Mouse (Mus musculus) liver, embryonic 16.5 days (tissue): ENCODE data around the gene Igf2bp3. TPM values are rescaled to one million over a fixed set of nuclear protein-coding genes. Genes with fewer than 3 reads are reported as not detected.
A peak's percentile ranks its signal among the peaks of the same experiment; 100 is the strongest.

Experiments
- ATAC-seq: fragments of 200-750 bp; cut with Nextera tagmentation; 2 replicates; pipeline ENCODE4 v1.8.0; 2017; ENCODE audit warnings: low read depth, mild to moderate bottlenecking, moderate number of reproducible peaks, moderate library complexity
- H3K27ac ChIP-seq: fragments of 300-500 bp; sonication (generic); 2 replicates; pipeline ENCODE4 v1.5.1; 2014; ENCODE audit warnings: mild to moderate bottlenecking, low read length
- H3K27me3 ChIP-seq: fragments of 300-500 bp; sonication (generic); 2 replicates; pipeline ENCODE4 v1.6.1; 2014; ENCODE audit warnings: low read depth, low read length, mixed read lengths; ENCODE audit not compliant: control insufficient read depth, insufficient read depth
- H3K36me3 ChIP-seq: fragments of 300-500 bp; sonication (generic); 2 replicates; pipeline ENCODE4 v1.6.1; 2014; ENCODE audit warnings: mild to moderate bottlenecking; ENCODE audit not compliant: control insufficient read depth, insufficient read depth
- H3K4me1 ChIP-seq: fragments of 300-500 bp; sonication (generic); 2 replicates; pipeline ENCODE4 v1.6.1; 2014; ENCODE audit warnings: low read depth, low read length, mixed read lengths; ENCODE audit not compliant: control insufficient read depth
- H3K4me2 ChIP-seq: fragments of 300-500 bp; sonication (generic); 2 replicates; pipeline ENCODE4 v1.6.1; 2014; ENCODE audit warnings: low read depth, low read length, mixed read lengths
- H3K4me3 ChIP-seq: fragments of 300-500 bp; sonication (generic); 2 replicates; pipeline ENCODE4 v1.5.1; 2014; ENCODE audit warnings: low read depth, mild to moderate bottlenecking, low read length
- H3K9ac ChIP-seq: fragments of 300-500 bp; sonication (generic); 2 replicates; pipeline ENCODE4 v1.6.1; 2014; ENCODE audit warnings: low read depth, low read length
- H3K9me3 ChIP-seq: fragments of 300-500 bp; sonication (generic); replicated peaks from 2 replicates; pipeline ENCODE4 v1.6.1; 2016; ENCODE audit warnings: low read length; ENCODE audit not compliant: control insufficient read depth
- WGBS: fragments of 180-500 bp; shearing (Covaris S2); extraction: QIAGEN DNeasy Blood & Tissue Kit; methylation state at CpG from one replicate; pipeline ENCODE4 v1.1.7; 2014; ENCODE audit not compliant: insufficient replicate concordance; 5-methylcytosine and 5-hydroxymethylcytosine counted together
- polyA plus RNA-seq: library from polyadenylated mRNA; unstranded; fragments of >200 nt; fragmentation: Nextera tagmentation; extraction: Ambion mirVana; gene quantifications from 2 replicates; pipeline ENCODE4 v1.2.1, GENCODE M21; 2015

Igf2bp3 gene
- polyA plus RNA-seq, 1 experiment from 2014 or later = 17.9 TPM

- H3K4me3 ChIP-seq = peak overlapping the region; percentile 71
- H3K4me2 ChIP-seq = peak overlapping the region; percentile 97
- H3K4me1 ChIP-seq = peaks cover 27% of the 10 kb centered on the region
- no peaks in the 10 kb centered on the region for H3K27me3 ChIP-seq
- H3K9me3 ChIP-seq = no peaks in the 10 kb centered on the region
- WGBS = under 1% methylated on average over 14 of the region's 14 CpGs
- no peaks in the 10 kb centered on the region for H3K36me3 ChIP-seq
- peak overlapping the region; percentile 97 for H3K27ac ChIP-seq
- no peak for ATAC-seq
- H3K9ac ChIP-seq = peak overlapping the region; percentile 76
Observed at GRCm38 (mm10) chr6:49215748-49216585, 1.2 kb upstream of the Igf2bp3 start.

DNA sequence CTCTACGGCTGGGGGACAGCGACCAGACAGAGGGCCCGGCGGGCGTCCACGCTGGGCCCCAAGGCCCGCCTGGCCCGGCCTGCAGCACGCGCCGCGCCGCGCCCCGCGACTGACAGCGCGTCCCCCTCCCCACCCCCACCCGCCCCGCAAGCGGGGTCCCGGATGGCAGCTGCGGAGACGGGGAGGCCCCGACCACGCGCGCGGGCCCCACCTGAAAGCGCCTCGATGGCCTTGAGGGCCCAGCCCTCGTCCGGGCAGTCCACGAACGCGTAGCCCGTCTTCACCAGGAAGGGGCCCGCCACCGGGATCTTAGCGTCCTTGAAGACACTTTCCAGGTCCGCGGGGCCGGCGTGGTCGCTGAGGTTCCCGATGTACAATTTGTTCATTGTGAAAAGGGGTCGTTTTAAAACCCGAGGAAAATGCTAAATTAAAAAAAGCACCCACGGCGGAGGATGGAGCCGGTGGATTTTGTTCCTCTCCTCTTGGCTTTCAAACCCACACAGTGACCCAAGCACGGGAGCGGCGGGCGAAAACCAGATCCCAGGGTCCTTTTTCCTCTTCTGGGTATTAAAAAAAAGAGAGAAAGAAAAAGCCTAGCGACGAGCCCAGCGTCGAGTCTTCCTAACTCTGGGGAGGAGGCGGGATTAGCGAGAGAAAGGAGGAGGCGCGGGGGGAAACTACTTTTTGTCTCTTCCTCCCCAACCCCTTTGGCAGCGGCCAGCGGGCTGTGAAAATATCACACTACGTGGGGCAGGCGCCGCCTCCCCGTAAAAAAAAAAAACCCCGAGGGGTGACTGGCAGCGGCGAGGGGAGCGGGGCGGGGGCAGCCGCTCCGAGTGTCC, 450 bp downstream of the Igf2bp3 start:
- peak overlapping the region; percentile 97 for H3K27ac ChIP-seq
- H3K36me3 ChIP-seq = no peaks in the 10 kb centered on the region
- H3K4me1 ChIP-seq = peaks cover 33% of the 10 kb centered on the region
- peak overlapping the region; percentile 76 for H3K9ac ChIP-seq
- peak overlapping the region; percentile 97 for H3K4me2 ChIP-seq
- no peak for ATAC-seq
- no peaks in the 10 kb centered on the region for H3K9me3 ChIP-seq
- WGBS = under 1% methylated on average over 70 of the region's 76 CpGs
- no peaks in the 10 kb centered on the region for H3K27me3 ChIP-seq
- peak overlapping the region; percentile 71 for H3K4me3 ChIP-seq

DNA sequence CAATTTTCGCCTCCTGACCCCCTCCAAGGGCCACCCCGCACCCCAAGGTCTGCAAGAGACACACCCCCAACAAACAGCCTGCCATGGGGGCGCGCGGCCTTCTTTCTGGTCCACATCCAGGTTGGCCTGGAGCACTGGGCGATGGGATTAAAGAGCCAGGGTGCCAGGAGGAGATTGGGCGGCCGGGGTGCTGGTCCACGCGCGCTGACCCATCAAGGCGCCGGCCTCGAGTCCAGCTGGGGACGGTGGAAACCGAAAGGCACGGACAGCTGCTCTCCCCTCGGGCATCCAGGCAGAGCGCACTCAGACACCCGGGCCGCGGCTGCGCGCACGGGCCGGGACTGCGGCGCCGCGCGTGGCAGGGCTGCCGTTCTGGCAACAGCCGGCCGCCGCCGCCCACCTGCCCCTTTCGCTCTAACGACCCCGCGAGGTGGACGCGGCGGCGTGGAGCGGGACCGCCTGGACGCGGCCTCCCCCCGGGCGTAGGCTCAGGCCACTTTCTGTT, 1.1 kb downstream of the Igf2bp3 start:
- no peaks in the 10 kb centered on the region for H3K9me3 ChIP-seq
- peaks cover 38% of the 10 kb centered on the region for H3K4me1 ChIP-seq
- H3K27me3 ChIP-seq = no peaks in the 10 kb centered on the region
- H3K4me2 ChIP-seq = peak overlapping the region; percentile 97
- H3K9ac ChIP-seq = peak overlapping the region; percentile 76
- ATAC-seq = no peak
- peak overlapping the region; percentile 71 for H3K4me3 ChIP-seq
- no peaks in the 10 kb centered on the region for H3K36me3 ChIP-seq
- under 1% methylated on average over 48 of the region's 50 CpGs for WGBS
- peak overlapping the region; percentile 97 for H3K27ac ChIP-seq

DNA sequence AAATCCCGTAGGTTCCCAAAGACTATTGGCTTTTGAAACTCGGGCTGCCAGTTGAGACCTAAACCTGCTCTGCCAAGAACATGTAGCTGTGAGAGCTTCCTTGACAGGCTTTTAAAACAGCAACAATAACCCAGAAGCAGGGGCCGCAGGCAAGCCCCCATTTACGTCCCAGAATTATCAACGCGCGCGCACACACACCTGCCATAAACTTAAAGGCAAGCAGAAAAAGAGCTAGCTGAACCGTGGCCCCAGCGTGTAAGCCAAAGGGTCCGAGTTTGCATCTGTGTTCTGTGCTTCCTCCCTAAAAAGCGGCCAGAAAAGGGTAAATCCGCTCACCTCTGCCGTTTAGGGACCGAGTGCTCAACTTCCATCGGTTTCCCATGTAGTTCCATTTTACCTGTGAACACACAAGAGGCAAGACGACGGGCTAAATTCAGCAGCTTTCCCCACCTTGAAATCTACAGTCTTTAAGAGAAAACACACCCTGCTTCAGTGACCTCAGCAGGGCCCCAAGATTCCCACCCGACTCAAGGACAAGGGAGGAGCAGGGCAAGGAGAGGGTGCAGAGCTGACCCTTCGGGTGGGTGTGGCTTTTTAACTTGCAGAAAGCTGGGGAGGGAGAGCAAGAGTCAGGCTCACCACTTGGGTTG, 1.7 kb downstream of the Igf2bp3 start:
- H3K36me3 ChIP-seq = no peaks in the 10 kb centered on the region

GRCm38 (mm10) chr6:49212141-49212540, 2.6 kb downstream of the Igf2bp3 start:
- no peak overlapping the region for H3K9ac ChIP-seq
- 26% methylated on average over 3 of the region's 4 CpGs for WGBS
- ATAC-seq = no peak
- H3K27ac ChIP-seq = no peak overlapping the region
- H3K4me1 ChIP-seq = peaks cover 47% of the 10 kb centered on the region
- no peaks in the 10 kb centered on the region for H3K36me3 ChIP-seq
- 0 out of 2 replicates have a peak overlapping the region, but pooled peaks have one; percentile 6 for H3K4me3 ChIP-seq
- H3K27me3 ChIP-seq = no peaks in the 10 kb centered on the region
- H3K4me2 ChIP-seq = peak overlapping the region; percentile 97
- H3K9me3 ChIP-seq = no peaks in the 10 kb centered on the region

More for the DNA sequence above, 1.7 kb downstream of the Igf2bp3 start:
- H3K4me2 ChIP-seq = peak overlapping the region; percentile 97
- 6% methylated on average over 20 of the region's 20 CpGs for WGBS
- H3K27ac ChIP-seq = peak overlapping the region; percentile 97
- no peaks in the 10 kb centered on the region for H3K27me3 ChIP-seq
- H3K9ac ChIP-seq = peak overlapping the region; percentile 76
- ATAC-seq = no peak
- H3K4me1 ChIP-seq = peaks cover 43% of the 10 kb centered on the region
- peak overlapping the region; percentile 71 for H3K4me3 ChIP-seq
- no peaks in the 10 kb centered on the region for H3K9me3 ChIP-seq

DNA sequence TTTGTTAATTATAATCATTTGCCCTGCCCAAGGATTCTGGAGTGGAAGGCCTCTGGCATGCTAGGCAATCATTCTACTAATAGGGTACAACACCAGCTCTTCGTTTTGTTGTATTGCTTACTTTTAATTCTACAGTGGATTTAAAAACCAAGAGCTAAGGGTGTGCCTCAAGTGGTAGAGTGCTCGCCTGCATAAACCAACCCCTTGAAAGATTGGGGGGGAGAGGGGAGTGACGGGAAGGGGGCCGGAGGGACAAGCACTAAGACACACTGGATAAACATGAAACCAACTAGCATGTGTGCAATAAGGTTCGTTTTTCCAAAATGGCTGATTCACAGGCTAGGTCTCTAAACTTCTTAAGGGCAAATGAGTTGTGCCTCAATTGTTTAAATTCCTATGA, 3.2 kb downstream of the Igf2bp3 start:
- peaks cover 47% of the 10 kb centered on the region for H3K4me1 ChIP-seq
- 28% methylated on average over 5 of the region's 5 CpGs for WGBS
- H3K27me3 ChIP-seq = no peaks in the 10 kb centered on the region
- no peak overlapping the region for H3K9ac ChIP-seq
- no peaks in the 10 kb centered on the region for H3K36me3 ChIP-seq
- 0 out of 2 replicates have a peak overlapping the region, but pooled peaks have one; percentile 37 for H3K27ac ChIP-seq
- H3K9me3 ChIP-seq = no peaks in the 10 kb centered on the region
- 0 out of 2 replicates have a peak overlapping the region, but pooled peaks have one; percentile 24 for H3K4me2 ChIP-seq
- H3K4me3 ChIP-seq = no peak overlapping the region
- ATAC-seq = no peak

- Histone ChIP-seq H3K4me1 (peaks cover 47% of the 10 kb centered on the region), H3K4me2 (peak overlapping the region; percentile 47), H3K9me3 (no peaks in the 10 kb centered on the region), H3K36me3 (no peaks in the 10 kb centered on the region), H3K4me3 (peak overlapping the region; percentile 37), H3K9ac (no peak overlapping the region), H3K27me3 (no peaks in the 10 kb centered on the region), H3K27ac (peak overlapping the region; percentile 78)
- ATAC-seq = peak; percentile 57
- WGBS = 18% methylated on average over 14 of the region's 14 CpGs
Observed at GRCm38 (mm10) chr6:49209881-49210854, 4.6 kb downstream of the Igf2bp3 start.
